Mouse (Mus musculus): ENCODE results near the gene Plxna1. TPM values are rescaled to one million over a fixed set of nuclear protein-coding genes. Genes with fewer than 3 reads are reported as not detected.

The Plxna1 gene
- polyA plus RNA-seq, 1 experiment from 2014 or later, result 76.4 TPM

- Histone ChIP-seq H3K36me3 (ENCODE audit: control insufficient read depth, insufficient read depth, low read length) (no peaks in the 10 kb centered on the region), H3K9ac (replicated peaks; ENCODE audit: low read length) (no peak overlapping the region), H3K27ac (replicated peaks; ENCODE audit: low read depth, low read length) (no peak overlapping the region), H3K4me2 (ENCODE audit: low read length) (no peak overlapping the region), H3K27me3 (ENCODE audit: control insufficient read depth, insufficient read depth, low read length) (no peaks in the 10 kb centered on the region), H3K4me1 (ENCODE audit: control insufficient read depth, insufficient read depth, low read length) (no peaks in the 10 kb centered on the region), H3K9me3 (ENCODE audit: control insufficient read depth, low read length) (no peaks in the 10 kb centered on the region), H3K4me3 (replicated peaks; ENCODE audit: low read depth, low read length) (no peak overlapping the region)
- WGBS, result 95% methylated on average over 4 of the region's 4 CpGs
- ATAC-seq (ENCODE audit: low FRiP score, low TSS enrichment) (no peak), DNase-seq (no peak)
Observed at GRCm38 (mm10) chr6:89397919-89398318, 35.5 kb upstream of the Plxna1 start.

GRCm38 (mm10) chr6:89393820-89394219 lies 31.4 kb upstream of the Plxna1 start:
- ATAC-seq (ENCODE audit: low FRiP score, low TSS enrichment) (no peak), DNase-seq (no peak)
- no peak overlapping the region for H3K9ac ChIP-seq (replicated peaks; ENCODE audit: low read length)
- H3K4me3 ChIP-seq (replicated peaks; ENCODE audit: low read depth, low read length), result no peak overlapping the region
- H3K4me2 ChIP-seq (ENCODE audit: low read length), result no peak overlapping the region
- H3K9me3 ChIP-seq (ENCODE audit: control insufficient read depth, low read length), result no peaks in the 10 kb centered on the region
- H3K27me3 ChIP-seq (ENCODE audit: control insufficient read depth, insufficient read depth, low read length), result no peaks in the 10 kb centered on the region
- no peak overlapping the region for H3K27ac ChIP-seq (replicated peaks; ENCODE audit: low read depth, low read length)
- WGBS, result 91% methylated on average over 2 of the region's 2 CpGs
- no peaks in the 10 kb centered on the region for H3K36me3 ChIP-seq (ENCODE audit: control insufficient read depth, insufficient read depth, low read length)
- no peaks in the 10 kb centered on the region for H3K4me1 ChIP-seq (ENCODE audit: control insufficient read depth, insufficient read depth, low read length)

GRCm38 (mm10) chr6:89392213-89392612 lies 29.8 kb upstream of the Plxna1 start:
- Histone ChIP-seq H3K4me3 (replicated peaks; ENCODE audit: low read depth, low read length) (no peak overlapping the region), H3K27me3 (ENCODE audit: control insufficient read depth, insufficient read depth, low read length) (no peaks in the 10 kb centered on the region), H3K9ac (replicated peaks; ENCODE audit: low read length) (no peak overlapping the region), H3K4me1 (ENCODE audit: control insufficient read depth, insufficient read depth, low read length) (no peaks in the 10 kb centered on the region), H3K9me3 (ENCODE audit: control insufficient read depth, low read length) (no peaks in the 10 kb centered on the region), H3K4me2 (ENCODE audit: low read length) (no peak overlapping the region), H3K36me3 (ENCODE audit: control insufficient read depth, insufficient read depth, low read length) (no peaks in the 10 kb centered on the region), H3K27ac (replicated peaks; ENCODE audit: low read depth, low read length) (no peak overlapping the region)
- ATAC-seq (ENCODE audit: low FRiP score, low TSS enrichment) (no peak), DNase-seq (no peak)
- WGBS, result 98% methylated on average over 2 of the region's 2 CpGs

- Histone ChIP-seq H3K36me3 (ENCODE audit: control insufficient read depth, insufficient read depth, low read length) (no peaks in the 10 kb centered on the region), H3K4me3 (replicated peaks; ENCODE audit: low read depth, low read length) (no peak overlapping the region), H3K27ac (replicated peaks; ENCODE audit: low read depth, low read length) (no peak overlapping the region), H3K27me3 (ENCODE audit: control insufficient read depth, insufficient read depth, low read length) (no peaks in the 10 kb centered on the region), H3K4me2 (ENCODE audit: low read length) (no peak overlapping the region), H3K4me1 (ENCODE audit: control insufficient read depth, insufficient read depth, low read length) (no peaks in the 10 kb centered on the region), H3K9me3 (ENCODE audit: control insufficient read depth, low read length) (no peaks in the 10 kb centered on the region), H3K9ac (replicated peaks; ENCODE audit: low read length) (no peak overlapping the region)
- no peak for DNase-seq
- no peak for ATAC-seq (ENCODE audit: low FRiP score, low TSS enrichment)
- WGBS, result 79% methylated on average over 7 of the region's 7 CpGs
Observed at GRCm38 (mm10) chr6:89389771-89390170, 27.4 kb upstream of the Plxna1 start.

- Histone ChIP-seq H3K36me3 (ENCODE audit: control insufficient read depth, insufficient read depth, low read length) (no peaks in the 10 kb centered on the region), H3K4me3 (replicated peaks; ENCODE audit: low read depth, low read length) (no peak overlapping the region), H3K9ac (replicated peaks; ENCODE audit: low read length) (no peak overlapping the region), H3K27ac (replicated peaks; ENCODE audit: low read depth, low read length) (no peak overlapping the region), H3K4me1 (ENCODE audit: control insufficient read depth, insufficient read depth, low read length) (no peaks in the 10 kb centered on the region), H3K4me2 (ENCODE audit: low read length) (no peak overlapping the region), H3K9me3 (ENCODE audit: control insufficient read depth, low read length) (no peaks in the 10 kb centered on the region), H3K27me3 (ENCODE audit: control insufficient read depth, insufficient read depth, low read length) (no peaks in the 10 kb centered on the region)
- ATAC-seq (ENCODE audit: low FRiP score, low TSS enrichment), result no peak
- no peak for DNase-seq
- 90% methylated on average over 1 of the region's 1 CpGs for WGBS
Observed at GRCm38 (mm10) chr6:89386956-89387355, 24.5 kb upstream of the Plxna1 start.

GRCm38 (mm10) chr6:89384699-89385098 lies 22.3 kb upstream of the Plxna1 start:
- H3K36me3 ChIP-seq (ENCODE audit: control insufficient read depth, insufficient read depth, low read length), result no peaks in the 10 kb centered on the region
- no peak overlapping the region for H3K4me2 ChIP-seq (ENCODE audit: low read length)
- no peaks in the 10 kb centered on the region for H3K27me3 ChIP-seq (ENCODE audit: control insufficient read depth, insufficient read depth, low read length)
- 88% methylated on average over 2 of the region's 2 CpGs for WGBS
- no peaks in the 10 kb centered on the region for H3K4me1 ChIP-seq (ENCODE audit: control insufficient read depth, insufficient read depth, low read length)
- no peak overlapping the region for H3K27ac ChIP-seq (replicated peaks; ENCODE audit: low read depth, low read length)
- DNase-seq (no peak), ATAC-seq (ENCODE audit: low FRiP score, low TSS enrichment) (no peak)
- H3K9me3 ChIP-seq (ENCODE audit: control insufficient read depth, low read length), result no peaks in the 10 kb centered on the region
- H3K9ac ChIP-seq (replicated peaks; ENCODE audit: low read length), result no peak overlapping the region
- no peak overlapping the region for H3K4me3 ChIP-seq (replicated peaks; ENCODE audit: low read depth, low read length)

GRCm38 (mm10) chr6:89381851-89382250 lies 19.4 kb upstream of the Plxna1 start:
- Histone ChIP-seq H3K9ac (replicated peaks; ENCODE audit: low read length) (no peak overlapping the region), H3K36me3 (ENCODE audit: control insufficient read depth, insufficient read depth, low read length) (no peaks in the 10 kb centered on the region), H3K4me1 (ENCODE audit: control insufficient read depth, insufficient read depth, low read length) (no peaks in the 10 kb centered on the region), H3K9me3 (ENCODE audit: control insufficient read depth, low read length) (no peaks in the 10 kb centered on the region), H3K4me3 (replicated peaks; ENCODE audit: low read depth, low read length) (no peak overlapping the region), H3K27ac (replicated peaks; ENCODE audit: low read depth, low read length) (no peak overlapping the region), H3K4me2 (ENCODE audit: low read length) (no peak overlapping the region), H3K27me3 (ENCODE audit: control insufficient read depth, insufficient read depth, low read length) (no peaks in the 10 kb centered on the region)
- DNase-seq (no peak), ATAC-seq (ENCODE audit: low FRiP score, low TSS enrichment) (no peak)
- 16% methylated on average over 5 of the region's 5 CpGs for WGBS

- no peak overlapping the region for H3K27ac ChIP-seq (replicated peaks; ENCODE audit: low read depth, low read length)
- H3K27me3 ChIP-seq (ENCODE audit: control insufficient read depth, insufficient read depth, low read length), result no peaks in the 10 kb centered on the region
- WGBS, result 40% methylated on average over 3 of the region's 3 CpGs
- H3K4me1 ChIP-seq (ENCODE audit: control insufficient read depth, insufficient read depth, low read length), result no peaks in the 10 kb centered on the region
- ATAC-seq (ENCODE audit: low FRiP score, low TSS enrichment), result no peak
- H3K9ac ChIP-seq (replicated peaks; ENCODE audit: low read length), result no peak overlapping the region
- H3K36me3 ChIP-seq (ENCODE audit: control insufficient read depth, insufficient read depth, low read length), result no peaks in the 10 kb centered on the region
- no peak overlapping the region for H3K4me3 ChIP-seq (replicated peaks; ENCODE audit: low read depth, low read length)
- H3K4me2 ChIP-seq (ENCODE audit: low read length), result no peak overlapping the region
- no peak for DNase-seq
- H3K9me3 ChIP-seq (ENCODE audit: control insufficient read depth, low read length), result no peaks in the 10 kb centered on the region
Observed at GRCm38 (mm10) chr6:89381172-89381571, 18.8 kb upstream of the Plxna1 start.

- H3K36me3 ChIP-seq (ENCODE audit: control insufficient read depth, insufficient read depth, low read length), result no peaks in the 10 kb centered on the region
- no peak for DNase-seq
- 23% methylated on average over 3 of the region's 3 CpGs for WGBS
- H3K27me3 ChIP-seq (ENCODE audit: control insufficient read depth, insufficient read depth, low read length), result no peaks in the 10 kb centered on the region
- no peaks in the 10 kb centered on the region for H3K9me3 ChIP-seq (ENCODE audit: control insufficient read depth, low read length)
- H3K4me3 ChIP-seq (replicated peaks; ENCODE audit: low read depth, low read length), result no peak overlapping the region
- H3K4me1 ChIP-seq (ENCODE audit: control insufficient read depth, insufficient read depth, low read length), result no peaks in the 10 kb centered on the region
- ATAC-seq (ENCODE audit: low FRiP score, low TSS enrichment), result no peak
- no peak overlapping the region for H3K27ac ChIP-seq (replicated peaks; ENCODE audit: low read depth, low read length)
- H3K9ac ChIP-seq (replicated peaks; ENCODE audit: low read length), result no peak overlapping the region
- H3K4me2 ChIP-seq (ENCODE audit: low read length), result no peak overlapping the region
Observed at GRCm38 (mm10) chr6:89380751-89381150, 18.3 kb upstream of the Plxna1 start.

Measured in midbrain, embryonic 14.5 days (tissue).